ENCODE assay signal across 20 mouse cellular contexts in the genomic region with DNA sequence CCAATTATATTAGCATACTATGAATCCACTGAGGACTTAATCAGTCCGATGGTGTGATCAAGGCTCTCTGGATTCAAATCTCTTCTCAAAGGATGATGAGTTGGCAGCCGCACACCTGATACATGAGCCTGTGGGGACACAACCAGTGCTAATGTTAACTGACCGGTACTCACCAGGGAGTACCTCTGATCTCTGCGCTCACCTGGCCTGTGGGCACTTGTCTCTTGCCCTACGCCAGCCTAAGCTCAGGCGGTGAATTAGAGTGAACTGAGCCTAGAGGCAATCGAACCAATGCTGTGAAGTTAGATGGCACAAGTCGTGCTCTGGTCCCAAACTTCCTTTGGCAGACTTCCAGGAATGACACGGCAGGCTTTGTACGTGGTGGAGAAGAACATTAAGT. TPM values are rescaled to one million over a fixed set of nuclear protein-coding genes. Genes with fewer than 3 reads are reported as not detected.
"Had no signal": no experiment of that assay in that cellular context is flagged by ENCODE, and none has a peak within 500 bp of the region (broad histone marks: within the 10 kb centered on the region; RNA-seq: fewer than 3 reads in every experiment).

No protein-coding gene starts in this region.

- H3K36me3 ChIP-seq: limb, embryonic 10.5 days; limb, embryonic 13.5 days; liver, embryonic 12.5 days; liver, embryonic 15.5 days; midbrain, embryonic 12.5 days; stomach, embryonic 15.5 days had no signal

- ATAC-seq: liver, embryonic 12.5 days had no signal

- H3K4me1 ChIP-seq: limb, embryonic 10.5 days; limb, embryonic 13.5 days; liver, embryonic 12.5 days; liver, embryonic 15.5 days; midbrain, embryonic 12.5 days; stomach, embryonic 15.5 days had no signal

- H3K4me2 ChIP-seq: limb, embryonic 13.5 days; liver, embryonic 12.5 days; liver, embryonic 15.5 days; midbrain, embryonic 12.5 days; stomach, embryonic 15.5 days had no signal

- H3K27me3 ChIP-seq: liver, embryonic 12.5 days; liver, embryonic 15.5 days; stomach, embryonic 15.5 days had no signal

- H3K27ac ChIP-seq: limb, embryonic 10.5 days; limb, embryonic 13.5 days; liver, embryonic 12.5 days; liver, embryonic 15.5 days; macrophage; midbrain, embryonic 12.5 days; stomach, embryonic 15.5 days had no signal

- H3K4me3 ChIP-seq: limb, embryonic 10.5 days; limb, embryonic 13.5 days; liver, embryonic 12.5 days; liver, embryonic 15.5 days; midbrain, embryonic 12.5 days; stomach, embryonic 15.5 days had no signal

- DNase-seq: kidney, adult 18-20 months; kidney, adult 9 months; kidney, postnatal 14 days; kidney, postnatal 4 days; layer of hippocampus, adult 9-11 months; liver; lung, adult 18-20 months; right cerebral cortex, postnatal 25 days; spleen, adult 18-20 months; thymus, adult 2 months; thymus, postnatal 14 days; thymus, postnatal 4 days had no signal

- H3K9me3 ChIP-seq: limb, embryonic 10.5 days; limb, embryonic 13.5 days; liver, embryonic 12.5 days; liver, embryonic 15.5 days; midbrain, embryonic 12.5 days; stomach, embryonic 15.5 days had no signal

- H3K9ac ChIP-seq: limb, embryonic 13.5 days; liver, embryonic 12.5 days; liver, embryonic 15.5 days; midbrain, embryonic 12.5 days; stomach, embryonic 15.5 days had no signal

RNA-seq across cellular contexts. Expression of a gene that starts 9.4 kb away (rescaled TPM):
- total RNA-seq: megakaryocyte, adult 5-6 weeks had no signal
- polyA plus RNA-seq: macrophage had no signal
